Mouse (Mus musculus) embryonic facial prominence, embryonic 11.5 days (tissue): ENCODE data around the gene Pigt. TPM values are rescaled to one million over a fixed set of nuclear protein-coding genes. Genes with fewer than 3 reads are reported as not detected.
A peak's percentile ranks its signal among the peaks of the same experiment; 100 is the strongest.

Experiments
- ATAC-seq: fragments of 200-750 bp; cut with Nextera tagmentation; replicated peaks from 2 replicates; pipeline ENCODE4 v1.8.0; 2017; ENCODE audit warnings: low read depth; ENCODE audit not compliant: insufficient number of reproducible peaks, low FRiP score, low TSS enrichment
- DNase-seq: peaks from one replicate; pipeline ENCODE4 v3.0.0-alpha.2; 2015; ENCODE audit warnings: low spot score
- H3K27ac ChIP-seq: fragments of 300-500 bp; sonication (generic); replicated peaks from 2 replicates; pipeline ENCODE4 v1.5.1; 2014; ENCODE audit warnings: mild to moderate bottlenecking, low read depth, low read length, control low read depth
- H3K27me3 ChIP-seq: fragments of 300-500 bp; sonication (generic); 2 replicates; pipeline ENCODE4 v1.6.1; 2014; ENCODE audit warnings: mild to moderate bottlenecking, low read length, moderate library complexity, mixed read lengths; ENCODE audit not compliant: control insufficient read depth, insufficient read depth
- H3K36me3 ChIP-seq: fragments of 300-500 bp; sonication (generic); replicated peaks from 2 replicates; pipeline ENCODE4 v1.6.1; 2014; ENCODE audit warnings: low read depth, mild to moderate bottlenecking, low read length, moderate library complexity, mixed read lengths; ENCODE audit not compliant: control insufficient read depth, insufficient read depth
- H3K4me1 ChIP-seq: fragments of 300-500 bp; sonication (generic); 2 replicates; pipeline ENCODE4 v1.6.1; 2014; ENCODE audit warnings: low read length, mixed read lengths; ENCODE audit not compliant: control insufficient read depth, insufficient read depth
- H3K4me2 ChIP-seq: fragments of 300-500 bp; sonication (generic); 2 replicates; pipeline ENCODE4 v1.6.1; 2014; ENCODE audit warnings: low read depth, mild to moderate bottlenecking, control low read depth, low read length, moderate library complexity
- H3K4me3 ChIP-seq: fragments of 300-500 bp; sonication (generic); 2 replicates; pipeline ENCODE4 v1.5.1; 2014; ENCODE audit warnings: low read depth, low read length, control low read depth
- H3K9ac ChIP-seq: fragments of 300-500 bp; sonication (generic); replicated peaks from 2 replicates; pipeline ENCODE4 v1.6.1; 2014; ENCODE audit warnings: mild to moderate bottlenecking, control low read depth, low read length
- H3K9me3 ChIP-seq: fragments of 300-500 bp; sonication (generic); replicated peaks from 2 replicates; pipeline ENCODE4 v1.6.1; 2016; ENCODE audit warnings: mild to moderate bottlenecking, low read length, inconsistent platforms, mixed read lengths; ENCODE audit not compliant: control insufficient read depth
- WGBS: fragments of 180-500 bp; shearing (Covaris S2); extraction: QIAGEN DNeasy Blood & Tissue Kit; methylation state at CpG from one replicate; pipeline ENCODE4 v1.1.7; 2014; 5-methylcytosine and 5-hydroxymethylcytosine counted together
- polyA plus RNA-seq: library from polyadenylated mRNA; unstranded; fragments of >200 nt; fragmentation: Nextera tagmentation; extraction: Ambion mirVana; gene quantifications from 2 replicates; pipeline ENCODE4 v1.2.1, GENCODE M21; 2014

The Pigt gene
- polyA plus RNA-seq, 1 experiment from 2014 or later: 38.4 TPM

GRCm38 (mm10) chr2:164465161-164465560 is 32.2 kb upstream of the Pigt start:
- H3K4me3 ChIP-seq: no peak overlapping the region
- H3K4me1 ChIP-seq: no peaks in the 10 kb centered on the region; the same call in 1 of the 2 replicates
- ATAC-seq: no peak
- no peaks in the 10 kb centered on the region; the same call in 1 of the 2 replicates for H3K36me3 ChIP-seq
- H3K27me3 ChIP-seq: no peaks in the 10 kb centered on the region
- H3K27ac ChIP-seq: no peak overlapping the region
- no peak overlapping the region for H3K4me2 ChIP-seq
- no peak for DNase-seq
- no peaks in the 10 kb centered on the region for H3K9me3 ChIP-seq
- no peak overlapping the region for H3K9ac ChIP-seq

- H3K4me3 ChIP-seq: no peak overlapping the region
- H3K4me2 ChIP-seq: no peak overlapping the region
- H3K27ac ChIP-seq: no peak overlapping the region
- no peaks in the 10 kb centered on the region for H3K27me3 ChIP-seq
- no peaks in the 10 kb centered on the region; the same call in 1 of the 2 replicates for H3K36me3 ChIP-seq
- H3K9ac ChIP-seq: no peak overlapping the region
- DNase-seq (no peak), ATAC-seq (no peak)
- H3K4me1 ChIP-seq: no peaks in the 10 kb centered on the region; the same call in 1 of the 2 replicates
- no peaks in the 10 kb centered on the region for H3K9me3 ChIP-seq
- 82% methylated on average over 5 of the region's 5 CpGs for WGBS
Observed at GRCm38 (mm10) chr2:164466787-164467186, 30.5 kb upstream of the Pigt start.

GRCm38 (mm10) chr2:164470254-164470653 is 27.1 kb upstream of the Pigt start:
- H3K27ac ChIP-seq: no peak overlapping the region
- DNase-seq: peak; percentile 79
- ATAC-seq: no peak
- H3K4me3 ChIP-seq: no peak overlapping the region
- WGBS: 24% methylated on average over 10 of the region's 10 CpGs
- H3K36me3 ChIP-seq: no peaks in the 10 kb centered on the region
- H3K9ac ChIP-seq: no peak overlapping the region; the same call in 1 of the 2 replicates
- no peaks in the 10 kb centered on the region for H3K27me3 ChIP-seq
- H3K4me1 ChIP-seq: no peaks in the 10 kb centered on the region
- no peaks in the 10 kb centered on the region for H3K9me3 ChIP-seq
- H3K4me2 ChIP-seq: no peak overlapping the region

- DNase-seq (no peak), ATAC-seq (no peak)
- no peak within 1 kb of the TSS for H3K27ac ChIP-seq
- 81% methylated on average over 6 of the region's 6 CpGs for WGBS
- no peak within 1 kb of the TSS for H3K4me3 ChIP-seq
- H3K9me3 ChIP-seq: no peaks in the 10 kb centered on the region
- no peaks in the 10 kb centered on the region for H3K4me1 ChIP-seq
- H3K36me3 ChIP-seq: no peaks in the 10 kb centered on the region
- H3K4me2 ChIP-seq: no peak within 1 kb of the TSS; the same call in 1 of the 2 replicates
- no peak within 1 kb of the TSS for H3K9ac ChIP-seq
- no peaks in the 10 kb centered on the region for H3K27me3 ChIP-seq
Observed at GRCm38 (mm10) chr2:164473624-164474023, 23.7 kb upstream of the Pigt start, which contains the start of gene Trp53tg5. Gene Trp53tg5 (minus strand): TSS chr2:164473724.

GRCm38 (mm10) chr2:164485681-164486257 is 11.6 kb upstream of the Pigt start, which contains the start of gene Dbndd2:
Gene Dbndd2 (plus strand): TSS chr2:164486106.
- peak within 1 kb of the TSS; percentile 100 for H3K4me2 ChIP-seq

GRCm38 (mm10) chr2:164486258-164487114 is 10.8 kb upstream of the Pigt start:
- H3K4me2 ChIP-seq: peak overlapping the region; percentile 100
- peaks cover 3% of the 10 kb centered on the region; the same call in 1 of the 2 replicates for H3K4me1 ChIP-seq
- under 1% methylated on average over 72 of the region's 90 CpGs for WGBS
- peak overlapping the region; percentile 71 for H3K4me3 ChIP-seq
- no peaks in the 10 kb centered on the region for H3K9me3 ChIP-seq
- no peak overlapping the region for H3K27ac ChIP-seq
- DNase-seq: peak; percentile 32
- H3K36me3 ChIP-seq: no peaks in the 10 kb centered on the region
- peak overlapping the region; percentile 64 for H3K9ac ChIP-seq
- peak; percentile 50 for ATAC-seq
- peaks cover 20% of the 10 kb centered on the region for H3K27me3 ChIP-seq

More at GRCm38 (mm10) chr2:164485681-164486257, 11.6 kb upstream of the Pigt start, which contains the start of gene Dbndd2:
- DNase-seq (peak; percentile 25), ATAC-seq (no peak; the same call in 1 of the 2 replicates)
- WGBS: 2% methylated on average over 26 of the region's 26 CpGs
- Histone ChIP-seq H3K27ac (no peak within 1 kb of the TSS), H3K9ac (peak within 1 kb of the TSS; percentile 64), H3K4me3 (peak within 1 kb of the TSS; percentile 71), H3K27me3 (peaks cover 20% of the 10 kb centered on the region), H3K9me3 (no peaks in the 10 kb centered on the region), H3K4me1 (peaks cover 3% of the 10 kb centered on the region; the same call in 1 of the 2 replicates), H3K36me3 (no peaks in the 10 kb centered on the region)

GRCm38 (mm10) chr2:164487115-164487527 is 10.2 kb upstream of the Pigt start:
- peak overlapping the region; percentile 64 for H3K9ac ChIP-seq
- peak overlapping the region; percentile 100 for H3K4me2 ChIP-seq
- ATAC-seq (peak; percentile 57; the same call in 1 of the 2 replicates), DNase-seq (no peak)
- H3K36me3 ChIP-seq: no peaks in the 10 kb centered on the region
- peak overlapping the region; percentile 71 for H3K4me3 ChIP-seq
- no peaks in the 10 kb centered on the region for H3K9me3 ChIP-seq
- H3K27ac ChIP-seq: no peak overlapping the region
- peaks cover 20% of the 10 kb centered on the region for H3K27me3 ChIP-seq
- 9% methylated on average over 11 of the region's 11 CpGs for WGBS
- peaks cover 3% of the 10 kb centered on the region; the same call in 1 of the 2 replicates for H3K4me1 ChIP-seq
